Mouse (Mus musculus) ES-E14 (cell line): Measurements from ENCODE around the gene Ppp1r16b.

Source experiments
- CHD2 ChIP-seq: IDR thresholded peaks from 2 replicates; pipeline ENCODE4 v1.6.1; 2014; ENCODE audit warnings: mild to moderate bottlenecking, low read depth, low read length, inconsistent platforms
- HCFC1 ChIP-seq: IDR thresholded peaks from 2 replicates; pipeline ENCODE4 v1.6.1; 2012; ENCODE audit warnings: low read length, inconsistent platforms, borderline replicate concordance; ENCODE audit not compliant: insufficient read depth
- MAFK ChIP-seq: IDR thresholded peaks from 2 replicates; pipeline ENCODE4 v1.6.1; 2014; ENCODE audit warnings: mild to moderate bottlenecking, low read depth, low read length, inconsistent platforms; ENCODE audit not compliant: insufficient read depth
- ZNF384 ChIP-seq: IDR thresholded peaks from 2 replicates; pipeline ENCODE4 v1.6.1; 2012; ENCODE audit warnings: low read depth, low read length, inconsistent platforms

DNA sequence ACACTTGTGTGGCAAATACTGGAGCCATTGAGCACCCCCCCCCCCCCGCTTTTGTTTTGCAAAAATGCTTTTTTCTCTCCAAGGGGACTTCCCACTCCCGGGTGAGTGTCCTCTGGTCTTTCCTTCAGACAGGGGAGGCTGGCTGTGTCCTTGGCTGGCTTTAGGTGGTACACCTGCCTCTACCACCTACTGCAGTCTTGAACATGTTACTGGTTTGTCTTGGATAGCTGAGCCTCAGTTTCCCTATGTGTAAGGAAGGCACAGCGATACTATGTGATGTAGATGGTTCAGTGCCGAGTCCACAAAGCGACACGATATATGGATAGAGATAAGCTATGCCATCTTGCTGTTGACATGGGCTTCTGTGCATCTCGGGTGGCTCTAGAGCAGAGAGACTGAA lies 9.6 kb downstream of the Ppp1r16b start:
- TF ChIP-seq MAFK (no peak), CHD2 (no peak), HCFC1 (no peak), ZNF384 (no peak)
